Mouse (Mus musculus): ENCODE measurements at regions not wholly inside any gene's neighbourhood (a gene's known extent, or its start where the extent isn't known, plus 50 kb on each side); places are given as distances from the start of the nearest gene placed in this dataset.

DNA sequence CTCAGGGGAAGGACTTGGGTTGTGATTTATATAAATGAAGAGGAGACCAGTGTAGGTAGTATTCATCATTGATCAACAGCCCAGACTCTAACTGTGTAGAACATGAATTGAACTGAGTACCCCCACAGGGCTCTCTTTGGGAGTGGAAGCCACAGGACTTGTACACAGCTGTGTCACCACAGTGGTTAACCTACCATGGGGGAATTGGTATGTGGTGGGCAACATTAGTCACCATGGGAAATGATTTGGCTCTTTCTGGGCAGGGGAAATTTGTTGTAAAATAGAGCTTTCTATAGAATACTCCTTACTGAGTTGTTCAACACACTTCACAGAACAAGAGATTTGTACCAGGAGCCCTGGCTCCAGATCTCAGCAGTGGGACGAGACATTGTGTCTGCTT is 87.3 kb upstream of the Prdm1 start:
- TF ChIP-seq CTCF (conservative IDR thresholded peaks at IDR 0.05; ENCODE audit: insufficient read depth, insufficient read length, low read depth, low read length) (no peak), POLR2A (IDR thresholded peaks at IDR 0.05; ENCODE audit: low read depth, low read length) (no peak)

All from kidney, adult 2 months (tissue).